Mouse (Mus musculus) layer of hippocampus, adult 11-12 months (tissue): Measurements from ENCODE around the gene Vmn1r5.
"Not testable (repeated sequence)": the region's sequence is repeated elsewhere in the genome, so short reads cannot be mapped to it uniquely, and the experiment has no call there.

Experiments
- DNase-seq: peaks from one replicate; pipeline ENCODE4 v3.0.0; 2022; ENCODE audit warnings: low spot score

Vmn1r5 gene

DNA sequence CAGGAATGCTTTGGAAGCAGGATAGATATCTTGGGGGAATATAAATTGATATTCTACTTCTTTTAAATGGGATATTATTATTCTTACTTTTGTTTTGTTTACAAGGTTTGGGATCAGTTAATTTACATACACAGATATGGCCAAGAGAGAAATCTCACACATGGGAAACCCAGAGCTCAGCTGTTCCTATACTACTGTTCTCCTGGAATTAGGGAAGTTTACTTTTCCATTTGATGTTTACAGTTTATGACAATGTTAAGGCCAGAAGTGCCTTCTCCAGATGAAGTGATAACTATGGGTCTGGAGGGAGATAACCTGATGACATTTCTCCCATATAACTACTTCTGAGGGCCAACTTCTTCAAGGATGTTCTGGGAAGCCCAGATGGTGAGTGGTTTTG is at the start of gene Vmn1r5:
Gene Vmn1r5, plus strand, starts transcription at position 301 of the 400 bp plus-strand sequence.
- DNase-seq: no peak

GRCm38 (mm10) chr6:56923331-56923725 is 46.7 kb upstream of the Vmn1r5 start:
- DNase-seq: no peak

DNA sequence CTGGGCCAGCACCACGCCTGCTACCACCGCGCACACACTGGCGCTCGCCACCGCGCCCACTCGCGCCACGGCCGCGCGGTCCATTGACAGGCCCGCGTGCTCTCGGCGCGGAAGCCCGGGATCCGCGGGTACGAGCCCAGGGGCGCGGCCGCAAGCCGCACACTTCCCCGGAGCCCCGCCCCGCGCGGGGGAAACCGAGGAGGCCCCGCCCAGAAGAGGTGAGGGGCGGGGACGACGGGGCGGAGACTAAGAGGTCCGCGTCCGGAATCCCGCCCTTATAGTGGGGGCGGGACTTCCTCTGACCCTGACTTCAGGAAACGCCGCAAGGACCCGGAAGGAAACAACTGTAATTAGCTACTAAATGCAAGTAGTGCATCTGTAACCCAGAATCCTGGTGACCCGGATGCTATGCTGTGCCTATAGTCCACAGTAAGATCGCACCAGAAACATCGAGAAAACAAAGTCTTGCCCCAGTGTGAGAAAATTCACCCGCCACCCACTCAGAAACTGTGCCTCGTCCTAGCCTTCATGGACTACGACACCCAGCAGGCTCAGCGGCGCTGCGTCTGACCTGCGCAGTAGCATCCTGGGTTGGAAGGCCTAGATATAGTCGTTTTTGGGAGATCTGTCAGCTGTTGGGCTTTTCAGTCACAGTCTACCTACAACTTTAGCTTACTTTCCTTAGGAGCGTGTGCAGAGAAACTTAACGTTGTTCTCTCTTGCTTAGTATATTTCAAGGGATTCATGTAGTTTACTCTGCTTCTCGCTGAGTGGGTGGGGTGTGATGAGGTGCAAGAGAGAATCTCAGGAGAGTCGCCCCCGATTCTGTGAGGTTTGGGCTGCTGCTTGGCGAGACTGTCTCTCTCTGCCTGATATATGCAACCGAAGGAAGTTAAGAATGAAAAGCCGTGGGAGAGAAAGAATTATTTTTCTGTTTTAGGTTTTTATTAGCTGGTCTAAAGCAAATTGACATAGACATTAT is 46.1 kb upstream of the Vmn1r5 start, which contains the start of the genes Nt5c3 and Vmn1r4:
Gene Nt5c3, minus strand, starts transcription at position 207 of the 982 bp plus-strand sequence.
Gene Vmn1r4, plus strand, starts transcription at position 290 of the 982 bp plus-strand sequence.
- peak; percentile 97 for DNase-seq

- no peak for DNase-seq
Observed at GRCm38 (mm10) chr6:56931648-56932415, 38.2 kb upstream of the Vmn1r5 start.

DNA sequence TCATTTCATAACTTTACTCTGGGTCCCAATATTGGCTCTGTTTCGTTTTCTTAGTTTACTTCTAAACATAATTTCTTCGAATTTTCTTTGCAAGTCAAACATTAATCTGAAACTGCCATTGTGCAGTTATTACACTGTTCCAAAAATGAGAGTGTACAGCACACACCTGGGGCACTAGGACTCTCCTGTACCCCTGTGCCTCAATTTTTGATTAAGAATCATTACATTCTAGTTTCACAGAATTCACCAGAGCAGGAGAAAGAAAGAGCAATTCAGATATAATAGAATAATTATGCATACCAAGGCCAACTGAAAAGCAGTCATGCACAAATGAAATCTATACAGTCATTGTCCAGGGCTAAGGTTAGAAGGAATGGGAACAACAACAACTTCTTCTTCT is 37.6 kb upstream of the Vmn1r5 start:
- DNase-seq: no peak

GRCm38 (mm10) chr6:56934366-56934765 is 35.7 kb upstream of the Vmn1r5 start:
- no peak for DNase-seq

GRCm38 (mm10) chr6:56956436-56956835 is 13.6 kb upstream of the Vmn1r5 start:
- no peak for DNase-seq

- DNase-seq: no peak
Observed at GRCm38 (mm10) chr6:56996943-56997342, 26.9 kb downstream of the Vmn1r5 start, which contains the start of gene Vmn1r6. Vmn1r6 (plus strand) TSS chr6:56997243.

GRCm38 (mm10) chr6:57025224-57025623 is 55.2 kb downstream of the Vmn1r5 start, which contains the start of gene Vmn1r7:
Vmn1r7 (minus strand) TSS chr6:57025324.
- not testable (repeated sequence) for DNase-seq

- DNase-seq: no peak
Observed at GRCm38 (mm10) chr6:57031984-57032383, 61.9 kb downstream of the Vmn1r5 start, which contains the start of gene Vmn1r8. Vmn1r8 (plus strand) TSS chr6:57032284.

DNA sequence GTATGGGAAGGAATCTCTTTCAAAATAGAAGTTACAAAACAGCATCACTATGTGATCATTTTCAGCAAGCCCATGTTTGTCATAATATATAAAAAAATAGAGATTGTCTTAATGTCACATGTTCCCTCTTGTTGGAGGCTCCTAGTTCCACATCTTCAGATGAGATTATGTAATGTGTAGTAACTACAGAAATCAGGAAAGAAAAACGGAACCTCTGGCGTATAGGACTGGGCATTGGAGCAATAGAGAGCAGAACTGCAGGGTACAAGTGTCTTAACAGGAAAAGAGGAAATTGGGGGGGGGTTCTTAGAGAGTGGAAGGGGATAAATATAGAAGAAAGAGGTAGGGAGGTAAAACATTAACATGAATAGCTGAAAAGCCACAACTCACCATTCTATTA is 64.6 kb downstream of the Vmn1r5 start:
- DNase-seq: no peak
